Comparison of ENCODE assay signal across 22 mouse cellular contexts in genomic region chr1:166922911-166923712, GRCm38 (mm10).
DNase-seq lines count a peak whose midpoint lies in the region; ATAC-seq and TF ChIP-seq lines count a peak whose summit lies in the region.
"Had no signal": no experiment of that assay in that cellular context is flagged by ENCODE, and none has a peak within 500 bp of the region (broad histone marks: within the 10 kb centered on the region; RNA-seq: fewer than 3 reads in every experiment).

No protein-coding gene starts in this region.

- H3K27ac ChIP-seq in gastrocnemius, adult 2 months, result no peak overlapping the region
- H3K27ac ChIP-seq in midbrain, embryonic 12.5 days (replicated peaks), result peak overlapping the region; percentile 63
- peak overlapping the region; percentile 82 for H3K27ac ChIP-seq in neural tube, embryonic 13.5 days (replicated peaks)
- H3K27ac ChIP-seq: heart, embryonic 13.5 days; layer of hippocampus, adult 2 months; left cerebral cortex, adult 2 months; limb, embryonic 10.5 days; liver, embryonic 12.5 days; macrophage; stomach, postnatal 0 days had no signal

- WGBS in midbrain, embryonic 12.5 days, result 73% methylated on average over 16 of the region's 16 CpGs
- WGBS in neural tube, embryonic 13.5 days, result 39% methylated on average over 16 of the region's 16 CpGs

- 0 out of 2 replicates have a peak overlapping the region, but pooled peaks have one; percentile 9 for H3K4me2 ChIP-seq in midbrain, embryonic 12.5 days (replicated peaks)
- H3K4me2 ChIP-seq in neural tube, embryonic 13.5 days, result peak overlapping the region; percentile 44
- H3K4me2 ChIP-seq: heart, embryonic 13.5 days; liver, embryonic 12.5 days; lung, embryonic 14.5 days had no signal

- peak overlapping the region; percentile 19; the same call in 1 of the 2 replicates for H3K4me3 ChIP-seq in gastrocnemius, adult 2 months
- H3K4me3 ChIP-seq in midbrain, embryonic 12.5 days, result no peak overlapping the region
- peak overlapping the region; percentile 15; the same call in 1 of the 2 replicates for H3K4me3 ChIP-seq in neural tube, embryonic 13.5 days
- H3K4me3 ChIP-seq: heart, embryonic 13.5 days; layer of hippocampus, adult 2 months; left cerebral cortex, adult 2 months; limb, embryonic 10.5 days; liver, embryonic 12.5 days had no signal

- H3K9ac ChIP-seq in midbrain, embryonic 12.5 days (replicated peaks), result no peak overlapping the region
- peak overlapping the region; percentile 22 for H3K9ac ChIP-seq in neural tube, embryonic 13.5 days
- H3K9ac ChIP-seq: heart, embryonic 13.5 days; liver, embryonic 12.5 days; lung, embryonic 14.5 days had no signal

- peaks cover 12% of the 10 kb centered on the region for H3K4me1 ChIP-seq in midbrain, embryonic 12.5 days
- peaks cover 32% of the 10 kb centered on the region for H3K4me1 ChIP-seq in neural tube, embryonic 13.5 days (replicated peaks)
- H3K4me1 ChIP-seq: heart, embryonic 13.5 days; limb, embryonic 10.5 days; liver, embryonic 12.5 days had no signal

- DNase-seq in gastrocnemius, adult 2 months, result no peak
- DNase-seq in gastrocnemius, adult 18-20 months (ENCODE audit: low spot score), result no peak
- peak; percentile 69 for DNase-seq in brain, embryonic 14.5 days (ENCODE audit: low read depth)
- no peak for DNase-seq in gastrocnemius, postnatal 36 days
- DNase-seq in thymus, postnatal 10 days (ENCODE audit: low spot score in 2 of 2), result no peak
- DNase-seq: adrenal gland, postnatal 36 days; cerebellum, adult 8-10 months; heart, postnatal 4 days; kidney, adult 18-20 months; kidney, postnatal 10 days; lung, embryonic 14.5 days; right cerebral cortex, postnatal 25 days; thymus, postnatal 25 days had no signal

- TF ChIP-seq CTCF in gastrocnemius, adult 2 months (IDR thresholded peaks at IDR 0.05), result no peak
- TF ChIP-seq CTCF in brain, embryonic 14.5 days (IDR thresholded peaks at IDR 0.05; ENCODE audit: borderline replicate concordance, extremely low read depth, insufficient read depth, insufficient read length), result no peak

- intact Hi-C loops in gastrocnemius, adult 2 months (cut with DNase I), result no loop called here
- intact Hi-C loops in gastrocnemius, postnatal 36 days (cut with DNase I), result no loop called here

- no peaks in the 10 kb centered on the region for H3K36me3 ChIP-seq in midbrain, embryonic 12.5 days
- H3K36me3 ChIP-seq in neural tube, embryonic 13.5 days, result no peaks in the 10 kb centered on the region
- H3K36me3 ChIP-seq: heart, embryonic 13.5 days; limb, embryonic 10.5 days; liver, embryonic 12.5 days had no signal

- no peak for TF ChIP-seq POLR2A in brain, embryonic 14.5 days (IDR thresholded peaks at IDR 0.05; ENCODE audit: borderline replicate concordance, extremely low read depth, insufficient read depth, insufficient read length, poor library complexity, severe bottlenecking)

- H3K27me3 ChIP-seq in midbrain, embryonic 12.5 days, result no peaks in the 10 kb centered on the region
- no peaks in the 10 kb centered on the region for H3K27me3 ChIP-seq in neural tube, embryonic 13.5 days
- H3K27me3 ChIP-seq: heart, embryonic 13.5 days; liver, embryonic 12.5 days had no signal

- H3K9me3 ChIP-seq in midbrain, embryonic 12.5 days, result no peaks in the 10 kb centered on the region
- no peaks in the 10 kb centered on the region for H3K9me3 ChIP-seq in neural tube, embryonic 13.5 days
- H3K9me3 ChIP-seq: heart, embryonic 13.5 days; limb, embryonic 10.5 days; liver, embryonic 12.5 days had no signal

- peak; percentile 71; the same call in 1 of the 2 replicates for ATAC-seq in midbrain, embryonic 12.5 days (ENCODE audit: low FRiP score, low read depth)
- peak; percentile 87 for ATAC-seq in neural tube, embryonic 13.5 days (ENCODE audit: low read depth)
- ATAC-seq: liver, embryonic 12.5 days had no signal
